Mouse (Mus musculus) CH12.LX (cell line): ENCODE measurements around the gene Igflr1. TPM values are rescaled to one million over a fixed set of nuclear protein-coding genes. Genes with fewer than 3 reads are reported as not detected.

Source experiments
- DNase-seq: peaks from one replicate; pipeline ENCODE4 v3.0.0-alpha.2; 2013; ENCODE audit errors: extremely low read depth
- H3K27ac ChIP-seq: 2 replicates; pipeline ENCODE4 v1.5.1; 2012; ENCODE audit warnings: low read depth, mild to moderate bottlenecking, control low read depth, moderate library complexity; ENCODE audit not compliant: insufficient read depth
- H3K27me3 ChIP-seq: replicated peaks from 2 replicates; pipeline ENCODE3; 2012; ENCODE audit warnings: inconsistent platforms
- H3K36me3 ChIP-seq, 2 experiments: replicated peaks in 1 of 2; 2 replicates each; pipeline versions ENCODE3 to v1.6.1; 2012; ENCODE audit warnings: inconsistent platforms in 1 of 2, low read length in 1 of 2, mild to moderate bottlenecking in 1 of 2, mixed read lengths in 1 of 2, moderate library complexity in 1 of 2; ENCODE audit not compliant: control insufficient read depth in 1 of 2, insufficient read depth in 1 of 2
- H3K4me1 ChIP-seq, 2 experiments: 2 replicates each; pipeline ENCODE4 v1.6.1; 2012; ENCODE audit warnings: inconsistent platforms in 1 of 2, moderate library complexity in 1 of 2; ENCODE audit not compliant: insufficient read depth in 2 of 2, control insufficient read depth in 1 of 2
- H3K4me2 ChIP-seq: 2 replicates; pipeline ENCODE4 v1.6.1; 2012; ENCODE audit warnings: low read depth, mild to moderate bottlenecking, control low read depth; ENCODE audit not compliant: poor library complexity, insufficient read depth, severe bottlenecking
- H3K4me3 ChIP-seq, 3 experiments: fragments of 150-350 bp in 1 of 3; sonication (generic) in 1 of 3; replicated peaks in 1 of 3; 2 replicates each; pipeline versions ENCODE3 to v1.5.1; 2011 to 2012; ENCODE audit warnings: low read depth in 2 of 3, low read length in 2 of 3, mild to moderate bottlenecking in 2 of 3, moderate library complexity in 2 of 3, control low read depth in 1 of 3, improper control_type of control experiment in 1 of 3, inconsistent platforms in 1 of 3, mixed read lengths in 1 of 3; ENCODE audit not compliant: poor library complexity in 1 of 3
- H3K79me2 ChIP-seq: replicated peaks from 2 replicates; pipeline ENCODE4 v1.6.1; 2012; ENCODE audit warnings: mild to moderate bottlenecking, moderate library complexity; ENCODE audit not compliant: control insufficient read depth, poor library complexity, insufficient read depth, severe bottlenecking; ENCODE audit errors: extremely low read depth
- H3K9ac ChIP-seq: 2 replicates; pipeline ENCODE4 v1.6.1; 2012; ENCODE audit warnings: low read depth, mild to moderate bottlenecking, control low read depth, moderate library complexity; ENCODE audit not compliant: insufficient read depth
- H3K9me3 ChIP-seq: replicated peaks from 2 replicates; pipeline ENCODE3; 2012; ENCODE audit warnings: low read length, inconsistent platforms, mixed read lengths
- BHLHE40 ChIP-seq: IDR thresholded peaks from 2 replicates; pipeline ENCODE4 v1.6.1; 2011; ENCODE audit warnings: mild to moderate bottlenecking, low read depth, low read length, improper control_type of control experiment
- CTCF ChIP-seq, 2 experiments: IDR thresholded peaks in 1 of 2; conservative IDR thresholded peaks in 1 of 2; 2 replicates each; pipeline ENCODE4 v1.5.1; 2011 to 2012; ENCODE audit warnings: low read depth in 2 of 2, low read length in 2 of 2, improper control_type of control experiment in 1 of 2, inconsistent platforms in 1 of 2, mild to moderate bottlenecking in 1 of 2, moderate library complexity in 1 of 2
- E2F4 ChIP-seq: IDR thresholded peaks from 2 replicates; pipeline ENCODE4 v1.6.1; 2011; ENCODE audit warnings: low read depth, low read length, improper control_type of control experiment; ENCODE audit not compliant: insufficient replicate concordance
- GABPA ChIP-seq: IDR thresholded peaks from 2 replicates; pipeline ENCODE4 v1.6.1; 2012; ENCODE audit warnings: low read depth, low read length, improper control_type of control experiment, inconsistent platforms; ENCODE audit not compliant: insufficient replicate concordance
- IRF4 ChIP-seq: IDR thresholded peaks from 2 replicates; pipeline ENCODE4 v1.6.1; 2014; ENCODE audit warnings: low read depth, mild to moderate bottlenecking, inconsistent platforms, low read length, improper control_type of control experiment
- KAT2A ChIP-seq: IDR thresholded peaks from 2 replicates; pipeline ENCODE4 v1.6.1; 2012; ENCODE audit warnings: low read length, improper control_type of control experiment, inconsistent platforms; ENCODE audit not compliant: insufficient replicate concordance
- MAFK ChIP-seq: IDR thresholded peaks from 2 replicates; pipeline ENCODE4 v1.6.1; 2011; ENCODE audit warnings: low read length, improper control_type of control experiment; ENCODE audit not compliant: insufficient replicate concordance
- MAX ChIP-seq: IDR thresholded peaks from 2 replicates; pipeline ENCODE4 v1.6.1; 2011; ENCODE audit warnings: low read length, improper control_type of control experiment
- MXI1 ChIP-seq: IDR thresholded peaks from 2 replicates; pipeline ENCODE4 v1.6.1; 2011; ENCODE audit warnings: mild to moderate bottlenecking, low read depth, low read length, improper control_type of control experiment
- MYC ChIP-seq: IDR thresholded peaks from 2 replicates; pipeline ENCODE4 v1.6.1; 2011; ENCODE audit warnings: low read depth, mild to moderate bottlenecking, improper control_type of control experiment, low read length
- NRF1 ChIP-seq: IDR thresholded peaks from 2 replicates; pipeline ENCODE4 v1.6.1; 2014; ENCODE audit warnings: low read depth, mild to moderate bottlenecking, inconsistent platforms, low read length, improper control_type of control experiment, moderate library complexity
- PAX5 ChIP-seq: IDR thresholded peaks from 2 replicates; pipeline ENCODE4 v1.6.1; 2012; ENCODE audit warnings: low read length, inconsistent platforms, mixed read lengths
- POLR2A ChIP-seq: IDR thresholded peaks from 2 replicates; pipeline ENCODE4 v1.6.1; 2011; ENCODE audit warnings: low read depth, mild to moderate bottlenecking, improper control_type of control experiment, low read length
- POLR2AphosphoS2 ChIP-seq: IDR thresholded peaks from 2 replicates; pipeline ENCODE4 v1.6.1; 2011; ENCODE audit warnings: low read depth, low read length, improper control_type of control experiment
- SIN3A ChIP-seq: IDR thresholded peaks from 2 replicates; pipeline ENCODE4 v1.6.1; 2012; ENCODE audit warnings: low read length, improper control_type of control experiment, inconsistent platforms
- USF1 ChIP-seq: IDR thresholded peaks from 2 replicates; pipeline ENCODE4 v1.6.1; 2014; ENCODE audit warnings: low read depth, mild to moderate bottlenecking, inconsistent platforms, low read length, improper control_type of control experiment
- USF2 ChIP-seq: conservative IDR thresholded peaks from 2 replicates; pipeline ENCODE4 v1.6.1; 2011; ENCODE audit warnings: low read depth, low read length, improper control_type of control experiment
- ZKSCAN1 ChIP-seq: IDR thresholded peaks from 2 replicates; pipeline ENCODE4 v1.6.1; 2012; ENCODE audit warnings: low read depth, inconsistent platforms, low read length, improper control_type of control experiment, borderline replicate concordance
- dilution Hi-C: fragments of 300-500 bp; cut with MboI; formaldehyde crosslinking; loops from 2 replicates; pipeline ENCODE4 v1.14.3; 2020; ENCODE audit warnings: low sequenced_read_pairs; ENCODE audit not compliant: extremely low pct_unique_long_range_greater_than_20kb, extremely low pct_ligation_motif_present
- in situ Hi-C: fragments of 300-500 bp; cut with MboI; formaldehyde crosslinking; loops from 3 replicates; pipeline ENCODE4 v1.14.3; 2019; ENCODE audit warnings: low sequenced_read_pairs, low pct_ligation_motif_present, low pct_unique_long_range_greater_than_20kb, mixed read lengths
- polyA plus RNA-seq: library from polyadenylated mRNA; unstranded; fragments of >175 nt; gene quantifications from 2 replicates; pipeline ENCODE4 v1.2.1, GENCODE M21; 2012; ENCODE audit warnings: low read depth; ENCODE audit not compliant: insufficient read length
- total RNA-seq, 2 experiments: library from RNA; depleted of rRNA; stranded (reverse); fragments of 300-350 nt in 1 of 2; fragments of >200 nt in 1 of 2; gene quantifications; 2 replicates each; pipeline ENCODE4 v1.2.3; 2012 to 2014

Igflr1 gene
- total and polyA plus RNA-seq, 3 experiments, result 1.3 TPM; not detected in 2

DNA sequence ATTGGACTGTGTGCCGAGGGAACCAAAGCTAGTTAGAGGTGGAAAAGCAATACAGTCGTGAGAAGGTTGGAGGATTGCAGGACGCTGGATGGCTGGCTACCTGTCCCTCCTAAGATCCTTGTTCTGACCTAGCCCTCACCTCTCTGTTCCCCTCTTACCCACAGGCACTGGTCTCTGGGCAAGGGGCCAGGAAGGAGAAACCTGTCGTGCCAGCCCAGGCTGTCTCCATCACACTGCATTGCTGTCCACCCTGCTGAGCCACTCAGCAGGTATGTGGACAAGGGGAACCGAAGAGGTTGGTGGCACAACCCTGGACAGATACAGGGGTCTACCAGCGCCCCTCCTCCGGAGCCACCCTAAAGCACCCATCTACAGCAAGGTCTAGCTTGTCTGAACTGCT, 35.4 kb downstream of the Igflr1 start:
- in situ Hi-C loops, result no loop called here
- H3K36me3 ChIP-seq, result peaks cover 0 to 22% of the 10 kb centered on the region in 2 experiments
- no peak for DNase-seq
- no peak overlapping the region for H3K9ac ChIP-seq
- no peak overlapping the region for H3K4me2 ChIP-seq
- H3K4me3 ChIP-seq, result no peak overlapping the region
- no peaks in the 10 kb centered on the region for H3K27me3 ChIP-seq
- no peak overlapping the region for H3K27ac ChIP-seq
- peaks cover 3% of the 10 kb centered on the region for H3K9me3 ChIP-seq
- H3K79me2 ChIP-seq, result peaks cover 5% of the 10 kb centered on the region
- no peak for TF ChIP-seq BHLHE40
- no peak for TF ChIP-seq E2F4
- TF ChIP-seq MAFK, result no peak
- no peak for TF ChIP-seq KAT2A
- H3K4me1 ChIP-seq, result peaks cover 24 to 29% of the 10 kb centered on the region in 2 experiments
- dilution Hi-C loops, result no loop called here

- peaks cover 0 to 24% of the 10 kb centered on the region in 2 experiments for H3K36me3 ChIP-seq
- in situ Hi-C loops (no loop called here), dilution Hi-C loops (no loop called here)
- no peak overlapping the region for H3K9ac ChIP-seq
- no peak overlapping the region for H3K27ac ChIP-seq
- TF ChIP-seq MXI1, result no peak
- TF ChIP-seq ZKSCAN1, result no peak
- TF ChIP-seq CTCF (conservative IDR thresholded peaks at IDR 0.05 in 1 of 2, IDR thresholded peaks at IDR 0.05 in 1 of 2; ENCODE audit: low read depth in 2 of 2, low read length in 2 of 2), result no peak
- no peak for TF ChIP-seq BHLHE40
- TF ChIP-seq KAT2A, result no peak
- TF ChIP-seq MAX, result no peak
- TF ChIP-seq USF1, result no peak
- no peak for TF ChIP-seq IRF4
- DNase-seq, result no peak
- H3K4me2 ChIP-seq, result no peak overlapping the region
- peaks cover 3% of the 10 kb centered on the region for H3K79me2 ChIP-seq
- H3K9me3 ChIP-seq, result peaks cover 3% of the 10 kb centered on the region
- H3K27me3 ChIP-seq, result no peaks in the 10 kb centered on the region
- H3K4me1 ChIP-seq, result peaks cover 15 to 21% of the 10 kb centered on the region in 2 experiments
- H3K4me3 ChIP-seq, result no peak overlapping the region
Observed at GRCm38 (mm10) chr7:30602583-30602982, 37.4 kb downstream of the Igflr1 start.

GRCm38 (mm10) chr7:30604424-30604823, 39.2 kb downstream of the Igflr1 start:
- no peak for TF ChIP-seq NRF1
- no peak for TF ChIP-seq GABPA
- TF ChIP-seq SIN3A, result peak; percentile 35
- TF ChIP-seq IRF4, result peak; percentile 9; the same call in 1 of the 2 replicates
- TF ChIP-seq PAX5, result no peak
- TF ChIP-seq USF2, result 0 out of 2 replicates have a peak, but pooled peaks have one; percentile 10
- peak; percentile 81 for TF ChIP-seq BHLHE40
- TF ChIP-seq USF1, result peak; percentile 61
- no peak; the same call in 1 of the 2 replicates for TF ChIP-seq MYC
- TF ChIP-seq POLR2A, result peak; percentile 28; the same call in 1 of the 2 replicates
- no peak for TF ChIP-seq POLR2AphosphoS2
- dilution Hi-C loops, result no loop called here
- H3K9me3 ChIP-seq, result peaks cover 3% of the 10 kb centered on the region
- no peaks in the 10 kb centered on the region for H3K27me3 ChIP-seq
- H3K27ac ChIP-seq, result peak overlapping the region; percentile 64
- H3K79me2 ChIP-seq, result peaks cover 3% of the 10 kb centered on the region
- H3K36me3 ChIP-seq, result peaks cover 0 to 27% of the 10 kb centered on the region in 2 experiments
- H3K9ac ChIP-seq, result peak overlapping the region; percentile 51
- H3K4me1 ChIP-seq, result peaks cover 23 to 29% of the 10 kb centered on the region in 2 experiments
- no peak for DNase-seq
- peak overlapping the region; percentile 52 for H3K4me2 ChIP-seq
- in situ Hi-C loops, result no loop called here
- H3K4me3 ChIP-seq, result peak overlapping the region in 2 of 3 experiments; percentile 23 to 60
